Mouse (Mus musculus) hindbrain, embryonic 11.5 days (tissue): ENCODE measurements at regions not wholly inside any gene's neighbourhood (a gene's known extent, or its start where the extent isn't known, plus 50 kb on each side); places are given as distances from the start of the nearest gene placed in this dataset.
"Not testable (repeated sequence)": the region's sequence is repeated elsewhere in the genome, so short reads cannot be mapped to it uniquely, and the experiment has no call there.

Experiments used
- ATAC-seq: fragments of 200-750 bp; cut with Nextera tagmentation; 2 replicates; pipeline ENCODE4 v1.8.0; 2017; ENCODE audit warnings: mild to moderate bottlenecking, moderate TSS enrichment, moderate library complexity; ENCODE audit not compliant: low FRiP score
- DNase-seq: peaks from one replicate; pipeline ENCODE4 v3.0.0-alpha.2; 2015; ENCODE audit warnings: low spot score
- H3K27ac ChIP-seq: fragments of 300-500 bp; sonication (generic); 2 replicates; pipeline ENCODE4 v1.5.1; 2014; ENCODE audit warnings: mild to moderate bottlenecking, low read depth, low read length
- H3K27me3 ChIP-seq: fragments of 300-500 bp; sonication (generic); 2 replicates; pipeline ENCODE4 v1.6.1; 2014; ENCODE audit warnings: mild to moderate bottlenecking, low read length, moderate library complexity, mixed read lengths; ENCODE audit not compliant: control insufficient read depth, insufficient read depth
- H3K36me3 ChIP-seq: fragments of 300-500 bp; sonication (generic); 2 replicates; pipeline ENCODE4 v1.6.1; 2014; ENCODE audit warnings: mild to moderate bottlenecking, low read length, moderate library complexity, mixed read lengths; ENCODE audit not compliant: control insufficient read depth, insufficient read depth
- H3K4me1 ChIP-seq: fragments of 300-500 bp; sonication (generic); replicated peaks from 2 replicates; pipeline ENCODE4 v1.6.1; 2014; ENCODE audit warnings: low read length, mixed read lengths; ENCODE audit not compliant: control insufficient read depth, insufficient read depth
- H3K4me2 ChIP-seq: fragments of 300-500 bp; sonication (generic); replicated peaks from 2 replicates; pipeline ENCODE4 v1.6.1; 2014; ENCODE audit warnings: mild to moderate bottlenecking, low read depth, low read length
- H3K4me3 ChIP-seq: fragments of 300-500 bp; sonication (generic); 2 replicates; pipeline ENCODE4 v1.5.1; 2014; ENCODE audit warnings: low read depth, low read length
- H3K9ac ChIP-seq: fragments of 300-500 bp; sonication (generic); 2 replicates; pipeline ENCODE4 v1.6.1; 2014; ENCODE audit warnings: low read depth, low read length
- H3K9me3 ChIP-seq: fragments of 300-500 bp; sonication (generic); 2 replicates; pipeline ENCODE4 v1.6.1; 2016; ENCODE audit warnings: low read length; ENCODE audit not compliant: control insufficient read depth
- WGBS: fragments of 180-500 bp; shearing (Covaris S2); extraction: QIAGEN DNeasy Blood & Tissue Kit; methylation state at CpG from one replicate; pipeline ENCODE4 v1.1.7; 2014; 5-methylcytosine and 5-hydroxymethylcytosine counted together

GRCm38 (mm10) chr3:31708367-31708766 is 193.9 kb upstream of the Kcnmb2 start:
- not testable (repeated sequence) for H3K27me3 ChIP-seq, H3K36me3 ChIP-seq, H3K4me3 ChIP-seq, DNase-seq, H3K4me2 ChIP-seq, H3K9me3 ChIP-seq, H3K9ac ChIP-seq, H3K27ac ChIP-seq, ATAC-seq, H3K4me1 ChIP-seq

GRCm38 (mm10) chr3:31741289-31741688 is 161.0 kb upstream of the Kcnmb2 start:
- ATAC-seq (no peak), DNase-seq (no peak)
- no peaks in the 10 kb centered on the region for H3K36me3 ChIP-seq
- H3K9ac ChIP-seq: no peak overlapping the region
- no peak overlapping the region for H3K4me3 ChIP-seq
- H3K27ac ChIP-seq: no peak overlapping the region
- 61% methylated on average over 1 of the region's 1 CpGs for WGBS
- H3K4me2 ChIP-seq: no peak overlapping the region
- H3K27me3 ChIP-seq: no peaks in the 10 kb centered on the region
- H3K4me1 ChIP-seq: no peaks in the 10 kb centered on the region
- no peaks in the 10 kb centered on the region for H3K9me3 ChIP-seq

- 85% methylated on average over 4 of the region's 4 CpGs for WGBS
- Histone ChIP-seq H3K4me3 (no peak overlapping the region), H3K27ac (no peak overlapping the region), H3K4me2 (no peak overlapping the region), H3K9ac (no peak overlapping the region), H3K36me3 (no peaks in the 10 kb centered on the region), H3K9me3 (no peaks in the 10 kb centered on the region), H3K27me3 (no peaks in the 10 kb centered on the region), H3K4me1 (no peaks in the 10 kb centered on the region)
- DNase-seq (no peak), ATAC-seq (no peak)
Observed at GRCm38 (mm10) chr3:31755881-31756280, 146.4 kb upstream of the Kcnmb2 start.

- ATAC-seq: no peak
- 90% methylated on average over 1 of the region's 1 CpGs for WGBS
- no peaks in the 10 kb centered on the region for H3K36me3 ChIP-seq
- H3K4me2 ChIP-seq: no peak overlapping the region
- H3K4me3 ChIP-seq: no peak overlapping the region
- H3K9ac ChIP-seq: no peak overlapping the region
- H3K27ac ChIP-seq: no peak overlapping the region
- H3K4me1 ChIP-seq: no peaks in the 10 kb centered on the region
- H3K9me3 ChIP-seq: no peaks in the 10 kb centered on the region
- no peaks in the 10 kb centered on the region for H3K27me3 ChIP-seq
- peak; percentile 39 for DNase-seq
Observed at GRCm38 (mm10) chr3:31769193-31769592, 133.1 kb upstream of the Kcnmb2 start.

DNA sequence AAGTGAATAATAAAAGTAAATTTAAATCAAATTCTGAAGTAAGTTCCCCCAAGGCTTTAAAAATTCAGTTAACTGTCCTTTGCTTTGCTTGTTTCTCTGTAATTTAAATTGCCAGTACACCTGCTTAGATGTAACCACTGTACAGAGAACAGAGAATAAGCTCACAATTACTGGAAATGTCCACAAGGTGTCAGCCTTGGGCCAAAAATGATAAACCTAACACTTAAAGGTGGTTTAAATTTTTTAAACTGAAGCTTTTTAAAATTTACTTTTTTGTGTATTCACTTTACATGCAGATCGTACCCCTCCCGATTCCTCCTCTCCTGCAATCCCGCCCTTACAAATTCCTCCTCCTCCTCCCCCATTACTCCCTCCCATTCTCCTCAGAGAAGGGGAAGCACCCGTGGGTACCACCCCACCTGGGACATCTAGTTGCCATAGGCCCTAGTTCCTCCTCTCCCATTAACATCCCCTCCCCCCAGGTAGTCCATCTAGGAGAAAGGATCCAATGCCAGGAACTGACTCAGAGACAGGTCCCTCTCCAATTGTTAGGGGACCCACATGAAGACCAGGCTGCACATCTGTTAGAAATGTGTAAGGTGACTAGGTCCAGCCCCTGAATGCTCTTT is 111.9 kb upstream of the Kcnmb2 start:
- WGBS: 33% methylated on average over 4 of the region's 4 CpGs
- DNase-seq: peak; percentile 66

DNA sequence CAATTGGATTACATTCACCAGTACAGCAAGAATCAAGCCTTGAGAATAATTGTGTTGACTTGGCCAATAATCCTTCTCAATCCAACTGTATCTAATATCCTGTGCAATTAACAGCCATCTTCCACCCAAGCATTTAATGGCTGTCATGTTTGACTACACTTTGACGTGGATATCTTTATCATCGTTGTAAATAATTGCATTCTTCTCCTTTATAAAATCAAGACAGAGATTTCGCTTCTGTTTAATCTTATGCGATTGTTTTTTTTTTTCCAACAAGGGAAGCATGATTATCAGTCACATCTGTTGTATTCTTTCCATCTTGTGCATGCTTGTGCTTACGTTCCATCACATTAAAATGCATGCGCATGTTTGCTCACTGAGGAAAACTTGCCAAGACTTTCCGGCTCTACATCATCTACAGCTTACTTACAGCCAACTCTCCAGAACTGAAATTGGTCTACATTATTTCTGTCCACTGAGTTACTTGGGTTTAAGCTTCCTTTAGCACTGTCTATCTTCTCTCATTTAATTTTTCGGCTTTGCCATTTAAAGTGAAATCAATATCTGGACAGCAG is 108.8 kb upstream of the Kcnmb2 start:
- Histone ChIP-seq H3K9ac (no peak overlapping the region), H3K9me3 (no peaks in the 10 kb centered on the region), H3K4me3 (no peak overlapping the region), H3K4me2 (no peak overlapping the region), H3K4me1 (no peaks in the 10 kb centered on the region), H3K27ac (no peak overlapping the region), H3K36me3 (no peaks in the 10 kb centered on the region), H3K27me3 (no peaks in the 10 kb centered on the region)
- ATAC-seq (no peak), DNase-seq (no peak)
- 95% methylated on average over 8 of the region's 8 CpGs for WGBS

More for the DNA sequence above, 111.9 kb upstream of the Kcnmb2 start:
- no peaks in the 10 kb centered on the region for H3K9me3 ChIP-seq
- no peak overlapping the region for H3K9ac ChIP-seq
- H3K27me3 ChIP-seq: no peaks in the 10 kb centered on the region
- H3K27ac ChIP-seq: no peak overlapping the region
- no peaks in the 10 kb centered on the region for H3K36me3 ChIP-seq
- no peak overlapping the region for H3K4me3 ChIP-seq
- peak; percentile 49; the same call in 1 of the 2 replicates for ATAC-seq
- H3K4me2 ChIP-seq: no peak overlapping the region
- H3K4me1 ChIP-seq: no peaks in the 10 kb centered on the region

DNA sequence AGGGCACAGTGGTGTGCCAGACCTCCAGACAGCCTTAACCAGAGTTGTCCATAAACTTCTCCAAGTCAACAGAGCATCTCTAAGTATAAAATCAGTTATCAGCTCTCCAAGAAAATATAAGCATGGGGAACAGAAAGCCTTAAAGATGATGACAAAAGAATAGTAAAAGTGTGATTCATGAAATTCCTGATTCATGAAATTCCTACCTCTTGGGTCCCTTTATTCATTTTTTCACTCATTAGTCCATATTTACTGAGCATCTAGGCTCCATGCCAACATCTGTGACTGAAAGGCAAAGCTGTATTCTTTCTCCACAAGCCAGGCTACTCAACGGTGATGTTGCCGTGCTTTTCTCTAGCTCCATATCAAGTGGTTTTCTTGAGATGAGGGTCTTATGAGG is 105.7 kb upstream of the Kcnmb2 start:
- Histone ChIP-seq H3K9me3 (no peaks in the 10 kb centered on the region), H3K9ac (no peak overlapping the region), H3K27ac (no peak overlapping the region), H3K4me2 (no peak overlapping the region), H3K4me3 (no peak overlapping the region), H3K36me3 (no peaks in the 10 kb centered on the region), H3K27me3 (no peaks in the 10 kb centered on the region), H3K4me1 (no peaks in the 10 kb centered on the region)
- DNase-seq (no peak), ATAC-seq (no peak)
- WGBS: 94% methylated on average over 2 of the region's 2 CpGs

GRCm38 (mm10) chr3:31799192-31799591 is 103.1 kb upstream of the Kcnmb2 start:
- DNase-seq: no peak
- no peak for ATAC-seq
- H3K4me1 ChIP-seq: no peaks in the 10 kb centered on the region
- H3K27ac ChIP-seq: no peak overlapping the region
- no peak overlapping the region for H3K4me2 ChIP-seq
- no peaks in the 10 kb centered on the region for H3K36me3 ChIP-seq
- H3K9ac ChIP-seq: no peak overlapping the region
- H3K27me3 ChIP-seq: no peaks in the 10 kb centered on the region
- 93% methylated on average over 4 of the region's 4 CpGs for WGBS
- H3K9me3 ChIP-seq: no peaks in the 10 kb centered on the region
- H3K4me3 ChIP-seq: no peak overlapping the region

DNA sequence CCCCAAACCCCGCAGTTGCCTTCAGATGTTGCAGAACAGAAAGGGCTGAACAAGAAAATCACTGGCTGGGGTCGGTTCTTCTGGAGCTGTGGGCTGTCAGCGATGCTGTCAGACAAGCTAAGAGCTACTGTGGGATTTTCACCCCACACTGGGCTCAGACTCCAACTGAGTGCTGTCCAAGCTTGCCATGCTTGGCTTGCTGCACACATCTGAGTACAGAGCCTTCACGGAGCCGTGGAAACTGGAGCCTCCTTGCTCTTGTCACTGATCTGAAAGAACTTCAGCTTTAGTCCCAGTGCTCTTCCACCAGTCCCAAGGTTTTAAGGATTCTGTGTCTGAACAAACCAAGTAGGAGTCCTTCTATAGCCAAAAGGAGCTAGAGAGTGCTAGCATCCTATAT is 98.3 kb upstream of the Kcnmb2 start:
- DNase-seq: no peak
- Histone ChIP-seq H3K27me3 (no peaks in the 10 kb centered on the region), H3K9me3 (no peaks in the 10 kb centered on the region), H3K36me3 (no peaks in the 10 kb centered on the region), H3K4me3 (no peak overlapping the region), H3K4me2 (no peak overlapping the region), H3K27ac (no peak overlapping the region), H3K9ac (no peak overlapping the region), H3K4me1 (no peaks in the 10 kb centered on the region)
- ATAC-seq: no peak
- WGBS: 50% methylated on average over 5 of the region's 5 CpGs
